Mouse (Mus musculus) kidney, embryonic 14.5 days (tissue): ENCODE measurements around the gene Dnal1. TPM values are rescaled to one million over a fixed set of nuclear protein-coding genes. Genes with fewer than 3 reads are reported as not detected.

Experiments used
- ATAC-seq: fragments of 200-750 bp; cut with Nextera tagmentation; 2 replicates; pipeline ENCODE4 v1.8.0; 2017; ENCODE audit warnings: moderate number of reproducible peaks, mild to moderate bottlenecking, moderate TSS enrichment, moderate library complexity; ENCODE audit not compliant: low FRiP score, low TSS enrichment
- H3K27ac ChIP-seq: fragments of 300-500 bp; sonication (generic); 2 replicates; pipeline ENCODE4 v1.5.1; 2014; ENCODE audit warnings: low read depth, mild to moderate bottlenecking, low read length, moderate library complexity, mixed read lengths
- H3K27me3 ChIP-seq: fragments of 300-500 bp; sonication (generic); 2 replicates; pipeline ENCODE4 v1.6.1; 2014; ENCODE audit warnings: mild to moderate bottlenecking, low read length; ENCODE audit not compliant: control insufficient read depth, insufficient read depth
- H3K36me3 ChIP-seq: fragments of 300-500 bp; sonication (generic); 2 replicates; pipeline ENCODE4 v1.6.1; 2014; ENCODE audit warnings: low read length, mixed read lengths; ENCODE audit not compliant: control insufficient read depth, insufficient read depth
- H3K4me1 ChIP-seq: fragments of 300-500 bp; sonication (generic); 2 replicates; pipeline ENCODE4 v1.6.1; 2014; ENCODE audit warnings: low read length, mixed read lengths; ENCODE audit not compliant: control insufficient read depth, insufficient read depth
- H3K4me2 ChIP-seq: fragments of 300-500 bp; sonication (generic); replicated peaks from 2 replicates; pipeline ENCODE4 v1.6.1; 2014; ENCODE audit warnings: low read depth, mild to moderate bottlenecking, low read length
- H3K4me3 ChIP-seq: fragments of 300-500 bp; sonication (generic); 2 replicates; pipeline ENCODE4 v1.5.1; 2014; ENCODE audit warnings: mild to moderate bottlenecking, low read length
- H3K9ac ChIP-seq: fragments of 300-500 bp; sonication (generic); 2 replicates; pipeline ENCODE4 v1.6.1; 2014; ENCODE audit warnings: low read depth, mild to moderate bottlenecking, low read length, moderate library complexity
- H3K9me3 ChIP-seq: fragments of 300-500 bp; sonication (generic); 2 replicates; pipeline ENCODE4 v1.6.1; 2016; ENCODE audit warnings: low read length; ENCODE audit not compliant: control insufficient read depth
- WGBS: fragments of 180-500 bp; shearing (Covaris S2); extraction: QIAGEN DNeasy Blood & Tissue Kit; methylation state at CpG from one replicate; pipeline ENCODE4 v1.1.7; 2014; 5-methylcytosine and 5-hydroxymethylcytosine counted together
- polyA plus RNA-seq: library from polyadenylated mRNA; unstranded; fragments of >200 nt; fragmentation: Nextera tagmentation; extraction: Ambion mirVana; gene quantifications from 2 replicates; pipeline ENCODE4 v1.2.1, GENCODE M21; 2014

Gene Dnal1
- polyA plus RNA-seq, 1 experiment from 2014 or later = 5.1 TPM

DNA sequence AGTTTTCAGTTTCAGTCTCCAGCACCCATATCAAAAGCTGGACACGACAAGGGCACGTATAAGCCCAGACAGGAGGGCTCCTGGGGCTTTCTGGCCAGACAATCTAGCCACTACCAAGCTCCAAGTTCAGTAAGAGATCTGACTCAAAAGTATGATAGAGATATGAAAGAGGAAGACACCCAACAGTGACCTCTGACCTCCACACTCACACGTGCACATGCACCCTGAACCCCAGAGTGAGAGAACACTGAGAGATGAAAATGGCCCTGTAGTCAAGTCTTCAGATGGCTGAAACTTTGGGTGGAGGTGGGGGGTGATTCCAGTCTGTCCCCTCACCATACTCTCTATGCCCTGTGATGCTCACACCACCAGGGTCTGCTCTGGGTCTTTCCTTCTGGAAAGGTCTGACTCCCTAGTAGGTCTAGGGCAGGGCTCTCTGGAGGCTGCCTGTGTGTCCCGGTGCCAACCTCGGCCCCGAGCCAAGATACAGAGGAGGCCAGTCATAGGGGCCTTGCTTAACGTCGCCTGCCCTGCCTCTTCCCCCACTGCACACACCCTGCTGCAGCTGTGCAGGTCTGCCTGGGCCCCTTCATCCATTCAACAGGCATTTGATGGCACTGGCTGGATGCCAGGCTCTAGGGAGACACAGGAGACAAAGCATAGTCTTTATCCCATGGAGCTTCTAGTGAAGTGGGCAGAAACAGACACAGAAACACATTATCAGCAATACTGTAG lies 66.7 kb downstream of the Dnal1 start:
- no peak overlapping the region for H3K4me2 ChIP-seq
- H3K27me3 ChIP-seq = no peaks in the 10 kb centered on the region
- H3K4me3 ChIP-seq = no peak overlapping the region
- ATAC-seq = peak; percentile 54; the same call in 1 of the 2 replicates
- H3K9ac ChIP-seq = no peak overlapping the region
- H3K9me3 ChIP-seq = no peaks in the 10 kb centered on the region
- 73% methylated on average over 8 of the region's 8 CpGs for WGBS
- H3K4me1 ChIP-seq = peaks cover 52% of the 10 kb centered on the region
- H3K27ac ChIP-seq = no peak overlapping the region
- no peaks in the 10 kb centered on the region for H3K36me3 ChIP-seq

DNA sequence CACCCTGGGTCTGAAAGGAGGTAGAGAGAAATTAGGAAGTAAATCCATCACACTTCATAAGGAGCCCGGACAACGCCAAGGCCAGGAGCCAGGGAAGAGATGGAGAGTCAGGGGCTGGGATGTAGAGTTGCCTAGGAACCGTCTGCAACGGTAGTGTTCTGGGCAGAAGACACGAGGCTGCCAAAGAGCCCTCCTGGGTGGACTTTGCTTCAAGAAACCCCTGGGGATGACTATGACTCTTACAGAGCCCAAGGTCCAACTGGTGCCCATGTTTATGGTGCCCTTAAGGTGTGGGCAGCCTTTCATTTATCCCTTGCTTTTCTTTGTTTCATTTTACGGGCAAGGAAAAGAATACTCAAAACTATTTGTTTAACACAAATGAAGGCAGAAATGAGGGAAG lies 67.8 kb downstream of the Dnal1 start:
- no peak for ATAC-seq
- no peaks in the 10 kb centered on the region for H3K36me3 ChIP-seq
- no peak overlapping the region for H3K4me3 ChIP-seq
- 74% methylated on average over 6 of the region's 6 CpGs for WGBS
- peaks cover 41% of the 10 kb centered on the region for H3K4me1 ChIP-seq
- no peak overlapping the region for H3K9ac ChIP-seq
- H3K27ac ChIP-seq = no peak overlapping the region
- 0 out of 2 replicates have a peak, but pooled peaks cover 4% of the 10 kb centered on the region for H3K9me3 ChIP-seq
- no peaks in the 10 kb centered on the region for H3K27me3 ChIP-seq
- no peak overlapping the region for H3K4me2 ChIP-seq

DNA sequence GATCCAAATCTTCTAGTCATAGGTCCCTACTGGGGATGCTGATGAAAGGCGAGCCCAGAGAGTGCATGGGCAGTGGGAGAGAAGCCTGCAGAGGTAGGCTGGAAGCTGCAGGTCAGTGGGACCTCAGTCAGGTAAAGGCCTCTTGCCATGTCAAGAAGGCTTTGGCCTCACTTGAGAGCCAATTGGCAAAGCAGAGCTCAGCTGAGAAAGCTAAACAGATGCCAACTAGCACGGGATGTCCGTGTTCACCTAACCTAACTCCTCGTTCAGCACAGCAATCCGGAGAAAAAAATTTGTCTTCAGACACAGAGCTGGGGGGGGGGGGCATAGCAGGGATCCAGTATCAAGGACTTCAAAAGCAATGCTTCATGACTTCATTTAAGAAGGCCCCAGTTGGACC lies 70.8 kb downstream of the Dnal1 start:
- 90% methylated on average over 5 of the region's 5 CpGs for WGBS

DNA sequence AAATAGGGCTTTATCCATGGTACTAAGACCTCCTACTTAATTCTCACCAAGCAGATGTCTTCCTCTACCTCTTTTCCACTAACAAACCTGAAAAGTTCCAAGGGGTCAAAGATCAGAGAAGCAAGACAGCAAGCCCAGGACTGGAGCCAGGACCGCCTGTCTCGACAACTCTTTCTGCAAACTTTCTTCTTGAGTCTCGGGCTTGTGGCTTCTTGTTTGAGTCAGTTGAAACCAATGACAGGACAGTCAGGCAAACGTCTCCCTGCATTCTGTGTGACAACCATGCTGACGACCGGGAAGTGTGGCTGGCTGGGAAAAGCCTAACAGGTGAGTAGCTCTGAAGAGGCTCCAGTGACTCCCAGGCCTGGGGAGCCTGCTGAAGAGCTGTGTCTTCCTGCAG lies 71.4 kb downstream of the Dnal1 start:
- H3K36me3 ChIP-seq = no peaks in the 10 kb centered on the region
- H3K27ac ChIP-seq = no peak overlapping the region
- no peak overlapping the region for H3K4me3 ChIP-seq
- ATAC-seq = no peak
- H3K4me2 ChIP-seq = no peak overlapping the region
- H3K4me1 ChIP-seq = peaks cover 49% of the 10 kb centered on the region
- 0 out of 2 replicates have a peak, but pooled peaks cover 4% of the 10 kb centered on the region for H3K9me3 ChIP-seq
- H3K27me3 ChIP-seq = no peaks in the 10 kb centered on the region
- H3K9ac ChIP-seq = 0 out of 2 replicates have a peak overlapping the region, but pooled peaks have one; percentile 23
- WGBS = 68% methylated on average over 6 of the region's 6 CpGs

More for the DNA sequence above, 70.8 kb downstream of the Dnal1 start:
- Histone ChIP-seq H3K36me3 (no peaks in the 10 kb centered on the region), H3K4me3 (no peak overlapping the region), H3K4me2 (no peak overlapping the region), H3K27ac (no peak overlapping the region), H3K9ac (no peak overlapping the region), H3K4me1 (peaks cover 47% of the 10 kb centered on the region), H3K27me3 (no peaks in the 10 kb centered on the region), H3K9me3 (0 out of 2 replicates have a peak, but pooled peaks cover 4% of the 10 kb centered on the region)
- no peak for ATAC-seq

GRCm38 (mm10) chr12:84186536-84186935 lies 72.4 kb downstream of the Dnal1 start:
- Histone ChIP-seq H3K27ac (no peak overlapping the region), H3K4me3 (no peak overlapping the region), H3K27me3 (no peaks in the 10 kb centered on the region), H3K9me3 (0 out of 2 replicates have a peak, but pooled peaks cover 4% of the 10 kb centered on the region), H3K4me2 (no peak overlapping the region), H3K36me3 (no peaks in the 10 kb centered on the region), H3K4me1 (peaks cover 49% of the 10 kb centered on the region), H3K9ac (no peak overlapping the region)
- ATAC-seq = no peak
- 86% methylated on average over 3 of the region's 3 CpGs for WGBS

DNA sequence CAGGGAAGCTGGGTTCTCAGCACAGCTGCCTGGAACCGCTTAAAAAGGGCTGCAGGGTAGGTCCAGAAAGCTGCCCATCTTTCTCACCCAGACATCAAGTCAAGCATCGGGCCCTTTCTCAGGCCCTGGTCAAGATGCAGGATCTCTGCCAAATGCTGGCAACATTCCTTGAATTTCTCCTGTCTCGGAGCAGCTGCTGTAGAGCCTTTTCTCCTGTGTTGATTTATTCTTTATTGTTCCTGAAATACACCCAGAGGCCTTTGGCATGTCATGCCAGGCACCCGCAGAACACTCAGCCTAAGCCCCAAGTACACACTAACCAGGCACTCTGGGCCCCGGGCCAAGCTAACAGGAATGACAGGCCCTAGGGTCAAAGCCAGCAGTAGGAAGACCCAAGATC lies 72.8 kb downstream of the Dnal1 start:
- no peak overlapping the region for H3K4me2 ChIP-seq
- H3K9me3 ChIP-seq = 0 out of 2 replicates have a peak, but pooled peaks cover 4% of the 10 kb centered on the region
- peaks cover 50% of the 10 kb centered on the region for H3K4me1 ChIP-seq
- H3K36me3 ChIP-seq = no peaks in the 10 kb centered on the region
- no peak overlapping the region for H3K9ac ChIP-seq
- no peak overlapping the region for H3K27ac ChIP-seq
- H3K27me3 ChIP-seq = no peaks in the 10 kb centered on the region
- no peak overlapping the region; the same call in 1 of the 2 replicates for H3K4me3 ChIP-seq
- no peak for ATAC-seq
- 88% methylated on average over 5 of the region's 5 CpGs for WGBS

DNA sequence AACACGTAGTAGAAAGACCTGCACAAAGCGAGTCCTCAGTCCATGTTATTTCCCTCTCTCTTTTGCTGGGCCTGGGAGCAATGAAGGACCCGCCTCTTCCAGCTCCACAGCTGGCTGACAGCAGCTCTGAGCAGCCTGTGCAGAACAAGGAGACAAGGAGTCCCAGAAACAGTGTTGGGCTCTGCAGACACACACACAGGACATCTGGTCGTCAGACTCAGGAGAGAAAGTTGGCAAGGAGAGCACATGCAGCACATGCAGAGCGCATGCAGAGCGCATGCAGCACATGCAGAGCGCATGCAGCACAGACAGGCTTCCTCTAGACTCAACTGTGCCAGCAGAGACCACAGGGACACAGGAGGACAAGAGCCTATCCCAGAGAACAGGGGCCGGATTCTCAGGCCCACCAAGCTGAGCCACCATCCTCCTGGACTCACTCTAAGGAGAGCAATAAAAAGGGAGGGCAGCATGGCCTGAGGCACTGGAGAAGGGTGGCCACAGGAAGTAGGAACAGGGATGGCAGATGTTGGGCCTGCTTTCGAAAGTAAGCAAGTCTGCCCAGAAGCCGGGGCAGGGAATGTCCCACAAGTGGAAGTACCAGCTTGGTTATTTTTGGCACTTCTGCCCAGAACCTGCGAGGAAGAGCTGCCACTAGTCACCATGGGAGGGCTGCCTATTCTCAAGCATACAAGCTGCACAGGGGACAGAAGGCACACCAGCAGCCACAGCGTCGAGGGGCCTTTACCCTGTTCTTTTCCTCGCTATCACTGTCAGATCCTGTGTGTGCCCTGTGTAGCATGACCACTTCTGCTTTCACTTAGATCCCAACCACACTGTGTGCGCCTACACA lies 73.8 kb downstream of the Dnal1 start:
- H3K36me3 ChIP-seq = no peaks in the 10 kb centered on the region
- no peaks in the 10 kb centered on the region for H3K27me3 ChIP-seq
- 69% methylated on average over 15 of the region's 15 CpGs for WGBS
- peaks cover 55% of the 10 kb centered on the region for H3K4me1 ChIP-seq
- no peak for ATAC-seq
- no peak overlapping the region for H3K4me3 ChIP-seq
- 0 out of 2 replicates have a peak, but pooled peaks cover 4% of the 10 kb centered on the region for H3K9me3 ChIP-seq
- H3K9ac ChIP-seq = peak overlapping the region; percentile 12; the same call in 1 of the 2 replicates
- H3K27ac ChIP-seq = peak overlapping the region; percentile 56; the same call in 1 of the 2 replicates
- H3K4me2 ChIP-seq = no peak overlapping the region

DNA sequence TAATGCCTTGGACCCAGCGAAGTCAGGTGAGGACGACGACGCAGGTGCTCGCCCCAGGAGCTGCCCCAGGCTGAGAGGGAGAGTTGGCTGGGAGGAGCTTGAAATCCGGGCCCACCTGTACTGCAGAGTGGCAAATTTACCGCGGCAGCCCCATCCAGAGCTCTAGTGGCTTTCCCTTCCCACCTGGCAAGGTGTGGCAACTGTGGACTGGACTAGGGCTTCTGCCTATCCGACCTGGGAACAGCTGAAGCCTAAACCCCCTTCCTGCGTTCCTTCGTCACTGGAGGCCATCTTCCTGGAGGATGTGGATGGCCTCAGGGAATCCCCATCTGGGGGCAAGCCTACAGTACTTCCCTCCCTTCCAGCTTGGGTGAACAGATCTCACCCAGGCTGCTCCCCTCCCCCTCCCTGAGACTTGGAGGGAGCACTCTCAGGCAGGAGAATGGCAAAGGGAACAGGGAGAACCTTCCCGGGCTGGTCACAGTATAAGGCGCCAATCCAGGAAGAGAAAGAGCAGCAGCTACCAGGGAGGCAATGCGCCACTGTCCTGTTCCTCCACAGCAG lies 74.8 kb downstream of the Dnal1 start:
- ATAC-seq = no peak
- peak overlapping the region; percentile 34; the same call in 1 of the 2 replicates for H3K9ac ChIP-seq
- 56% methylated on average over 14 of the region's 14 CpGs for WGBS
- no peak overlapping the region for H3K27ac ChIP-seq
- H3K4me2 ChIP-seq = no peak overlapping the region; the same call in 1 of the 2 replicates
- 0 out of 2 replicates have a peak, but pooled peaks cover 4% of the 10 kb centered on the region for H3K9me3 ChIP-seq
- H3K36me3 ChIP-seq = no peaks in the 10 kb centered on the region
- H3K4me1 ChIP-seq = peaks cover 55% of the 10 kb centered on the region
- no peak overlapping the region for H3K4me3 ChIP-seq
- no peaks in the 10 kb centered on the region for H3K27me3 ChIP-seq
